Mouse (Mus musculus): Measurements from ENCODE around the gene Ralgps2. TPM values are rescaled to one million over a fixed set of nuclear protein-coding genes. Genes with fewer than 3 reads are reported as not detected.
A peak's percentile ranks its signal among the peaks of the same experiment; 100 is the strongest.

The Ralgps2 gene
- 10 to 100 TPM in 21 of 26 experiments, 1 to 10 TPM in 5; 2.0 to 44.8 (median 20.4) TPM for total RNA-seq (2018; cell fraction: chromatin; rRNA removed)
- total RNA-seq (2018; cell fraction: cytosol; rRNA removed) = 10 to 100 TPM in 2 of 26 experiments, 1 to 10 TPM in 24; 4.1 to 14.0 (median 6.9) TPM
- total RNA-seq (2018; cell fraction: nucleus; rRNA removed) = 10 to 100 TPM in 18 of 26 experiments, 1 to 10 TPM in 8; 4.0 to 27.7 (median 16.0) TPM
- polyA plus RNA-seq (2018) = 4.7 to 8.8 TPM (median 5.8 TPM) in 3 replicates

- Histone ChIP-seq H3K36me3 (ENCODE audit: inconsistent target) (no peaks in the 10 kb centered on the region), H3K4me3 (ENCODE audit: inconsistent target) (peak within 1 kb of the TSS; percentile 37), H3K79me2 (ENCODE audit: inconsistent target) (no peaks in the 10 kb centered on the region), H3K27ac (no peak within 1 kb of the TSS)
- 1% methylated on average over 103 of the region's 124 CpGs for WGBS (ENCODE audit: missing documents)
These were observed at the start of gene Ralgps2 for GRCm38 (mm10) chr1:156939251-156940141. TSS of gene Ralgps2 (minus strand) at chr1:156939626.

DNA sequence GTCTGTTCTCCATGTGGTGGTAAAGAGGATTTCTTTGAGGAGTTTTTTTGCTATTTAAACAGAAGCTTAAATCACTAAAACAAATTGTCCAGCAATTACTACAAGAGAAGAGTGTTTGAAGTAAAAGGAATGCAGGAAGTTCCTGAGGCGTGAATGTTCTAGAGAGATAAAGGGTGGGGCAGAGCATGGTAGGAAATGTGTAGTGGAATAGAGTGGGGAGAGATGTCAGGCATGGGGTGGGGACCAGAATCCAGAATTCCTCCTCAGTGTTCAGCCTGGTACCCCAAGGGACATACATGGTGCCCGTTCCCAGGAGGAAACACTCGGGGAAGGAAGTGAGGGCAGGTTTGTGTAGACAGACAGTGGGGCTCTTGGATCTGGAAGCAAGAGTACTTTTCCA lies 48.1 kb upstream of the Ralgps2 start:
- WGBS (ENCODE audit: missing documents) = 87% methylated on average over 3 of the region's 3 CpGs
- Histone ChIP-seq H3K36me3 (ENCODE audit: inconsistent target) (no peaks in the 10 kb centered on the region), H3K4me3 (ENCODE audit: inconsistent target) (no peak overlapping the region), H3K27ac (no peak overlapping the region), H3K79me2 (ENCODE audit: inconsistent target) (no peaks in the 10 kb centered on the region)

- Histone ChIP-seq H3K27ac (peak overlapping the region; percentile 86), H3K79me2 (ENCODE audit: inconsistent target) (no peaks in the 10 kb centered on the region), H3K36me3 (ENCODE audit: inconsistent target) (no peaks in the 10 kb centered on the region), H3K4me3 (ENCODE audit: inconsistent target) (no peak overlapping the region)
- 5% methylated on average over 6 of the region's 6 CpGs for WGBS (ENCODE audit: missing documents)
These were observed 47.4 kb upstream of the Ralgps2 start for GRCm38 (mm10) chr1:156986641-156987345.

- Histone ChIP-seq H3K4me3 (ENCODE audit: inconsistent target) (no peak overlapping the region), H3K27ac (peak overlapping the region; percentile 86), H3K36me3 (ENCODE audit: inconsistent target) (no peaks in the 10 kb centered on the region), H3K79me2 (ENCODE audit: inconsistent target) (no peaks in the 10 kb centered on the region)
- 25% methylated on average over 6 of the region's 6 CpGs for WGBS (ENCODE audit: missing documents)
These were observed 46.5 kb upstream of the Ralgps2 start for GRCm38 (mm10) chr1:156985657-156986640.

GRCm38 (mm10) chr1:156983009-156983870 lies 43.8 kb upstream of the Ralgps2 start:
- WGBS (ENCODE audit: missing documents) = 96% methylated on average over 14 of the region's 14 CpGs
- Histone ChIP-seq H3K36me3 (ENCODE audit: inconsistent target) (no peaks in the 10 kb centered on the region), H3K79me2 (ENCODE audit: inconsistent target) (no peaks in the 10 kb centered on the region), H3K4me3 (ENCODE audit: inconsistent target) (no peak overlapping the region), H3K27ac (no peak overlapping the region)

GRCm38 (mm10) chr1:156981975-156982374 lies 42.5 kb upstream of the Ralgps2 start:
- WGBS (ENCODE audit: missing documents) = 74% methylated on average over 4 of the region's 9 CpGs
- no peak overlapping the region for H3K27ac ChIP-seq
- no peak overlapping the region for H3K4me3 ChIP-seq (ENCODE audit: inconsistent target)
- no peaks in the 10 kb centered on the region for H3K79me2 ChIP-seq (ENCODE audit: inconsistent target)
- H3K36me3 ChIP-seq (ENCODE audit: inconsistent target) = no peaks in the 10 kb centered on the region

DNA sequence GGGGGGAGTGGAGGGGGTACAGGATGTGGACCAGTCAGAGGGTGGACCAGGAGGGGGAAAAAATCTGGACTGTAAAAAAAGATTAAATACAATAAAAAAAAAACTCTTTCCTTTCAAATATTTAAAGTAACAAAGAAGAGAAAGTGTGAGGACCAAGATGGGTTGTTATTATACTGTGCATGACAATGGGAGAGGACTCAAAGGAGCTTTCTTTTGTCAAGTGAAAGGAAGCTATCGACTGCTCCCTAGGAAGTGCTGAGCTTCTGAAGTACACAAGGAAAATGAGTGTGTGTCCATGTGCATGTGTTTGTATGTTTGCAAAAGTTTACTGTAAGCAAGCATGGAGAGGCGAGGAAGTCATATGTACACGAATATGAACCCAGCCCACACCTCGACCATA lies 40.3 kb upstream of the Ralgps2 start:
- H3K4me3 ChIP-seq (ENCODE audit: inconsistent target) = no peak overlapping the region
- H3K36me3 ChIP-seq (ENCODE audit: inconsistent target) = no peaks in the 10 kb centered on the region
- no peaks in the 10 kb centered on the region for H3K79me2 ChIP-seq (ENCODE audit: inconsistent target)
- no peak overlapping the region for H3K27ac ChIP-seq
- 85% methylated on average over 4 of the region's 4 CpGs for WGBS (ENCODE audit: missing documents)

DNA sequence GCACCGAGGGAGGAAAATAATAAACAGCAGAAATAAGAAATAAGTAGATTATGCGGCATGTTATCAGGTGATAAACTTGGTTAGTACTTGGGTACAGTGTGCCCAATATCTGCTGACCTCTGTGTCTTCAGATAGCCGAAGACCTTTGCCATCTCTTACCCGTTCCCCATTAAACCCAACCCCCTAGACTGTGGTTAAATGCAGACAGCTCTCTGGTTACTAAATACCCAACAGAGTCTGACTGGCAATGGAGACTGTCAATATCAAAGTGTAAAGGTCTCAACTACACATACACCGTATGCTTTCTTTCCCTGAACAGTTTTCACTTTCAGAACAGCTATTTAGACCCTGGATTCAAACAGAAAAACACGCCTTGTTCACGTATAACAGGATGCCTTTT lies 39.2 kb upstream of the Ralgps2 start:
- Histone ChIP-seq H3K36me3 (ENCODE audit: inconsistent target) (no peaks in the 10 kb centered on the region), H3K4me3 (ENCODE audit: inconsistent target) (no peak overlapping the region), H3K79me2 (ENCODE audit: inconsistent target) (no peaks in the 10 kb centered on the region), H3K27ac (no peak overlapping the region)
- WGBS (ENCODE audit: missing documents) = 94% methylated on average over 7 of the region's 7 CpGs

DNA sequence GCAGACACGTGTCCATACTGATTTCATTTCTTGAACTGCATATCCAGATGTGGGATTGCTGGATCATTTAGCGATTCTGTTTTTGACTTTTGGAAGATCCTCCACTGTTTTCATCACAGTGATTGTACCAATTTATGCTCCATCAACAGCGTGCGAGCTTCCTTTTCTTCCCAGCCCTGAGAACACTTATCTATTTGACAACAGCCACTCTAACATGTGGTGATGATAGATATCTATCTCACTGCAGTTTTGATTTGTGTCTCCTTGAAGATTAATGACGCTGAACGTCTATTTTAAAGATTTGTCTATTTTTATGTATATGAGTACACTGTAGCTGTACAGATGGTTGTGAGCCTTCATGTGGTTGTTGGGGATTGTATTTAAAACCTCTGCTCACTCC lies 34.4 kb upstream of the Ralgps2 start:
- no peaks in the 10 kb centered on the region for H3K79me2 ChIP-seq (ENCODE audit: inconsistent target)
- no peak overlapping the region for H3K27ac ChIP-seq
- WGBS (ENCODE audit: missing documents) = 88% methylated on average over 6 of the region's 6 CpGs
- H3K4me3 ChIP-seq (ENCODE audit: inconsistent target) = no peak overlapping the region
- H3K36me3 ChIP-seq (ENCODE audit: inconsistent target) = no peaks in the 10 kb centered on the region

GRCm38 (mm10) chr1:156972391-156972790 lies 33.0 kb upstream of the Ralgps2 start:
- Histone ChIP-seq H3K4me3 (ENCODE audit: inconsistent target) (no peak overlapping the region), H3K36me3 (ENCODE audit: inconsistent target) (no peaks in the 10 kb centered on the region), H3K79me2 (ENCODE audit: inconsistent target) (no peaks in the 10 kb centered on the region), H3K27ac (no peak overlapping the region)
- WGBS (ENCODE audit: missing documents) = 93% methylated on average over 4 of the region's 4 CpGs

GRCm38 (mm10) chr1:156971206-156971811 lies 31.9 kb upstream of the Ralgps2 start:
- Histone ChIP-seq H3K36me3 (ENCODE audit: inconsistent target) (no peaks in the 10 kb centered on the region), H3K27ac (no peak overlapping the region), H3K4me3 (ENCODE audit: inconsistent target) (no peak overlapping the region), H3K79me2 (ENCODE audit: inconsistent target) (no peaks in the 10 kb centered on the region)
- WGBS (ENCODE audit: missing documents) = 92% methylated on average over 7 of the region's 7 CpGs

DNA sequence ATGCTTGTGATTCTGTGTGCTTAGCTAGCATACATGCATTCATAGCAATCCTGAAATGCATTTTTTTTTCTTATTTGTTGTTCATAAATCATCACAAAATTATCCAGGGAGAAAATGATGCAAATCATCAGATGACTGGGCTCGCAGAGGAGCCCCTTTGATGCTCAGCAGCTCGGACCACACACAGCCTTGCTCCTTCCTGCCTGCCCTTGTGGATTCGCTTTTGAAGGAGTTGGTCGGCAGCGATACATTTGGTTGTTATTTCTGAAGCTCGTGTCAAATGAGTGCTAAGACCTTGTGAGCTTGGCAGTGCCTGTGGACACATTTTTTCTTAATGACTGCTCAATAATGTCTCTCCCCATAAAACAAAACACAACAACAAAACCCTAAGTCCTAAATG lies 31.2 kb upstream of the Ralgps2 start:
- Histone ChIP-seq H3K4me3 (ENCODE audit: inconsistent target) (no peak overlapping the region), H3K36me3 (ENCODE audit: inconsistent target) (no peaks in the 10 kb centered on the region), H3K27ac (no peak overlapping the region), H3K79me2 (ENCODE audit: inconsistent target) (no peaks in the 10 kb centered on the region)
- 95% methylated on average over 6 of the region's 6 CpGs for WGBS (ENCODE audit: missing documents)

- Histone ChIP-seq H3K27ac (no peak overlapping the region), H3K79me2 (ENCODE audit: inconsistent target) (no peaks in the 10 kb centered on the region), H3K36me3 (ENCODE audit: inconsistent target) (no peaks in the 10 kb centered on the region), H3K4me3 (ENCODE audit: inconsistent target) (no peak overlapping the region)
- 81% methylated on average over 7 of the region's 7 CpGs for WGBS (ENCODE audit: missing documents)
These were observed 28.7 kb upstream of the Ralgps2 start for GRCm38 (mm10) chr1:156968107-156968506.
